Mouse (Mus musculus) CD8-positive naive resting alpha-beta T cell, adult 2 months (primary cell): ENCODE measurements around the gene Tk2.

Experiments used
- DNase-seq, 2 experiments: peaks; one replicate each; pipeline ENCODE4 v3.0.0; 2022; ENCODE audit warnings: low read depth in 2 of 2, low spot score in 2 of 2

Gene Tk2

GRCm38 (mm10) chr8:104227048-104227447, 21.3 kb downstream of the Tk2 start:
- DNase-seq: no peak

GRCm38 (mm10) chr8:104219806-104220205, 28.6 kb downstream of the Tk2 start:
- peak; percentile 56 to 58 for DNase-seq

DNA sequence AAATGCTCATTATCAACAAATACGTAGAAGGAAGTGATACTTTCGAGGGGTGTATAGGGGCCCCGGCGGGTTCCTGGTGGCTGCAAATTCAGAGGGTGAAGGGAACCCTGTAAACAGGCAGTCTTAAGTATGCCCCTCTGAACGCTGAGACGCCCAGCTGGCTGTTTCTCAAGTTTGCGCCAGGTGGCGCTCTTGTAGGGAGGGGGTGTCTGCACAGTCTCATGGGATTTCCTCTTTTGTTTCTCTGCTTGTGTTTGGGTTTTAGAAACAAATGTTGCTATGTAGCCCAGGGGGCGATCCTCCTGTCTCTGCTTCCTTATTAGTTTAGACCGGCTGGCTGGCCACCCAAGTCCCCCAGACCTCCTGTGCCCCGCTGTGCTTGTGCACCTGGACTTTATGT, 29.3 kb downstream of the Tk2 start:
- peak; percentile 48 to 72 for DNase-seq

DNA sequence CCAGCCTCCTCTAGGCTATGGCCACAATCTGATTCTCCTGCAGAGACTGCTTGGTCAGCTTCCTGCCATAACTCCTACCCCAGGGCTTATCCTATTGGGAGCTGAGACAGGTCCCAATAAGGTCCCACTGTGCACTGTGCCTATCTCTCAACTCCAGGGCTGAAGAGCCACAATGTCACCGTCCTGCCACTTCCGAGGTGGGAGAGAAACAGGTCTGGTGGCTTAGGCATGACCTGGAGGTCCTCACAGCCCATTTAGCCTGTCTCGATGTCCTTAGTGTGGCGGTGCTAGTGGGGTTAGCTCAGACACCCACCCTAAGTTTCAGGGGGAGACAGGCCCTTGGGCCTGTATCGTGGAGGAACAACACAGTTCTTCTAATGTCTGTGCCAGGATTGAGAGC, 30.8 kb downstream of the Tk2 start:
- DNase-seq: no peak

DNA sequence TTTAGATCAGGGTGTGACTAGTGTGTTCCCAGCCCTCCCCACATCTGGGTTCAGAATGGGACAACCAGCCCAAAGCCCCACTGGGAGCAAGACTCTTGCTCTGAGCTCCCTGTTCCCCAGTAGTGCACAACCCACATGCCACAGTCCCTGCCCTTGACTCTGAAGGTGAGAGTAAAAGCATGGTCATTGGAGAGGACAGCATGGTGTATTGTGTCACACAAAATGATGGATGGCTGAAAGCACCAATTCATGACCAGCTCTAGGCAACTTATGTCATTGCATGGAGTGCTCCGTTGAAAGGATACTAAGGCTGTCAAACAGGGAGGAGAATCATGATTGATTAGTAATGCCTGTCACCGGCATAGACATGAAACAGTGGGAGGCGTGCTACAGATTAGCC, 43.1 kb downstream of the Tk2 start:
- no peak for DNase-seq

GRCm38 (mm10) chr8:104202320-104202719, 46.0 kb downstream of the Tk2 start:
- no peak for DNase-seq

GRCm38 (mm10) chr8:104201622-104202021, 46.7 kb downstream of the Tk2 start:
- DNase-seq: no peak

DNA sequence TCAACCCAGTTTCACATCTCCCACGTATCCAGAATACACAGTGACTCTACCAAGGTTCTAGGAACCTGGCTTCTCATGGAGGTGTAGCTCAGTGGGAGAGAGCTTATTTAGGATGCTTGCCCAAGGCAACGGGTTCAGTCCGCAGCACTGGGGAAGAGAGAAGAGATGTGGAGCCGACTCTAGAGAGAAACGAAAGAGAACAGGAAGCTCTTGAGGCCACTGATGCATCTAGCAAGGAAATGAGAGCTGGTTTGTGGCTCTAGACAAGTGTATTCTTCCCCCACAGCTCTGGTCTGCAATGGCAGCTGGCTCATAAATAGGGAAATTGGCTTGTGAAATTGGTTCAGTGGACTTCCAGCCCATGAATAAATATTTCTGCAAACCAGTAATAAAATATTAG, 48.6 kb downstream of the Tk2 start:
- no peak for DNase-seq

- peak; percentile 8 to 16 for DNase-seq
Observed at GRCm38 (mm10) chr8:104191496-104191895, 56.9 kb downstream of the Tk2 start.

GRCm38 (mm10) chr8:104190777-104191468, 57.4 kb downstream of the Tk2 start:
- DNase-seq: no peak

GRCm38 (mm10) chr8:104188459-104188858, 59.9 kb downstream of the Tk2 start:
- no peak for DNase-seq

GRCm38 (mm10) chr8:104187622-104188021, 60.7 kb downstream of the Tk2 start:
- DNase-seq: no peak

DNA sequence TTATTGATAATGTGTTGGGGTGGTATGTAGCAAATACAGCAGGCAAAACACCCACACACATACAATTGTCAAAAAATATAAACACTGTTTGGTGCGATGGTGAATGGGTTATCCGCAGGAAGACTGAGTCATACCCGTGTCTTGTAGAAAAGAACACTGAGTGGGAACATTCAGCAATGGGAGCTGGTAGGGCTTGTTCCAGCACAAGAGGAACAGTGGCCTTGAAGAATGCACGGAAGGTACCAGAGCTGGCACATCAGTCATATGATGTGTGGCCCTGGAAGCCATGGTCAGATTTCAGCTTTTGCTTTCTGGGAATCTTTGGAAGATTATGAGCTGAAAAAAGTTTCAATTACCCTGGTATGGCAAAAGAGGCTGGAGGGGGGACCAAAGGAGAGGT, 61.5 kb downstream of the Tk2 start:
- DNase-seq: no peak

GRCm38 (mm10) chr8:104184905-104185304, 63.5 kb downstream of the Tk2 start:
- DNase-seq: no peak

- no peak for DNase-seq
Observed at GRCm38 (mm10) chr8:104177054-104177453, 71.3 kb downstream of the Tk2 start.
